Mouse (Mus musculus): ENCODE measurements at regions not wholly inside any gene's neighbourhood (a gene's known extent, or its start where the extent isn't known, plus 50 kb on each side); places are given as distances from the start of the nearest gene placed in this dataset.

- Histone ChIP-seq H3K4me1 (ENCODE audit: control insufficient read depth in 1 of 2, insufficient read depth in 2 of 2) (peaks cover 0 to 12% of the 10 kb centered on the region in 2 experiments; a peak in 2 of 4 replicates), H3K4me2 (ENCODE audit: insufficient read depth, low read depth, poor library complexity, severe bottlenecking) (no peak overlapping the region), H3K9ac (ENCODE audit: insufficient read depth, low read depth) (no peak overlapping the region), H3K4me3 (replicated peaks in 1 of 3; ENCODE audit: low read depth in 2 of 3, low read length in 2 of 3, poor library complexity in 1 of 3) (no peak overlapping the region), H3K27me3 (replicated peaks) (no peaks in the 10 kb centered on the region), H3K27ac (ENCODE audit: insufficient read depth, low read depth) (no peak overlapping the region), H3K9me3 (replicated peaks; ENCODE audit: low read length) (no peaks in the 10 kb centered on the region), H3K79me2 (replicated peaks; ENCODE audit: control insufficient read depth, extremely low read depth, insufficient read depth, poor library complexity, severe bottlenecking) (no peaks in the 10 kb centered on the region), H3K36me3 (replicated peaks in 1 of 2; ENCODE audit: control insufficient read depth in 1 of 2, insufficient read depth in 1 of 2, low read length in 1 of 2) (no peaks in the 10 kb centered on the region)
- dilution Hi-C loops (cut with MboI; ENCODE audit: extremely low pct_ligation_motif_present, extremely low pct_unique_long_range_greater_than_20kb, low sequenced_read_pairs) (no loop called here), in situ Hi-C loops (cut with MboI; ENCODE audit: low pct_ligation_motif_present, low pct_unique_long_range_greater_than_20kb, low sequenced_read_pairs) (no loop called here)
- no peak for DNase-seq (ENCODE audit: extremely low read depth)
- TF ChIP-seq POLR2AphosphoS2 (IDR thresholded peaks at IDR 0.05; ENCODE audit: low read depth, low read length) = no peak
- no peak for TF ChIP-seq RCOR1 (conservative IDR thresholded peaks at IDR 0.05; ENCODE audit: low read depth, low read length)
- TF ChIP-seq CHD1 (IDR thresholded peaks at IDR 0.05; ENCODE audit: low read depth, low read length) = no peak
- TF ChIP-seq TBP (conservative IDR thresholded peaks at IDR 0.05; ENCODE audit: low read depth, low read length) = no peak
- no peak for TF ChIP-seq SIN3A (IDR thresholded peaks at IDR 0.05; ENCODE audit: low read length)
- no peak for TF ChIP-seq MYC (IDR thresholded peaks at IDR 0.05; ENCODE audit: low read depth, low read length)
- TF ChIP-seq PAX5 (IDR thresholded peaks at IDR 0.05; ENCODE audit: low read length) = no peak
- TF ChIP-seq BHLHE40 (IDR thresholded peaks at IDR 0.05; ENCODE audit: low read depth, low read length) = no peak
- TF ChIP-seq POLR2A (IDR thresholded peaks at IDR 0.05; ENCODE audit: low read depth, low read length) = no peak
- no peak for TF ChIP-seq CTCF (conservative IDR thresholded peaks at IDR 0.05 in 1 of 2, IDR thresholded peaks at IDR 0.05 in 1 of 2; ENCODE audit: low read depth in 2 of 2, low read length in 2 of 2)
- no peak for TF ChIP-seq ZNF384 (IDR thresholded peaks at IDR 0.05; ENCODE audit: low read depth, low read length)
- TF ChIP-seq SMC3 (IDR thresholded peaks at IDR 0.05; ENCODE audit: low read depth, low read length) = no peak
- no peak for TF ChIP-seq NELFE (IDR thresholded peaks at IDR 0.05; ENCODE audit: low read depth, low read length)
- no peak for TF ChIP-seq JUN (IDR thresholded peaks at IDR 0.05; ENCODE audit: insufficient read depth, low read depth, low read length)
Observed at GRCm38 (mm10) chr4:40047846-40048245, 95.0 kb upstream of the Aco1 start.

DNA sequence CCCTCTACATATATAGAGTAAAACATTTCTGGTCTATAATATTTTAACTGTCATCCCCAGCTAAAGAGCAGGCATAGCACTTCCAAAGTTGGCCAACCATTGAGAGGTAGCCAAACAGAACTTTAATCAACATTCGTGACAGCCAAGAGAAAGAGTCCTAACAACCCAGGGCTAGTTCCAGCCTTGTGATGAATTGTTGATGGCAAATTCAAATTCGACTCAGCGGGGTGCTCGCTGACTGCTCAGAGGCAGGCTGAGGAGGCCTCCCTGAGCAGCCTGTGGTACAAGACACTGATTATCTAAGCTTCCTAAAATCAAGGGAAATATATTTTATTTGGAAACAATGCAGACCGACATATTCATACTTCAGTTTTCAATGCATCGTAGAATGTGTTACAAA, 93.8 kb upstream of the Aco1 start:
- Histone ChIP-seq H3K27me3 (replicated peaks) (no peaks in the 10 kb centered on the region), H3K4me3 (replicated peaks in 1 of 3; ENCODE audit: low read depth in 2 of 3, low read length in 2 of 3, poor library complexity in 1 of 3) (no peak overlapping the region), H3K9me3 (replicated peaks; ENCODE audit: low read length) (peaks cover 2% of the 10 kb centered on the region), H3K27ac (ENCODE audit: insufficient read depth, low read depth) (no peak overlapping the region), H3K4me1 (ENCODE audit: control insufficient read depth in 1 of 2, insufficient read depth in 2 of 2) (peaks cover 0 to 7% of the 10 kb centered on the region in 2 experiments; a peak in 2 of 4 replicates), H3K79me2 (replicated peaks; ENCODE audit: control insufficient read depth, extremely low read depth, insufficient read depth, poor library complexity, severe bottlenecking) (no peaks in the 10 kb centered on the region), H3K4me2 (ENCODE audit: insufficient read depth, low read depth, poor library complexity, severe bottlenecking) (no peak overlapping the region), H3K9ac (ENCODE audit: insufficient read depth, low read depth) (no peak overlapping the region), H3K36me3 (replicated peaks in 1 of 2; ENCODE audit: control insufficient read depth in 1 of 2, insufficient read depth in 1 of 2, low read length in 1 of 2) (no peaks in the 10 kb centered on the region)
- in situ Hi-C loops (cut with MboI; ENCODE audit: low pct_ligation_motif_present, low pct_unique_long_range_greater_than_20kb, low sequenced_read_pairs) = no loop called here
- dilution Hi-C loops (cut with MboI; ENCODE audit: extremely low pct_ligation_motif_present, extremely low pct_unique_long_range_greater_than_20kb, low sequenced_read_pairs) = no loop called here
- no peak for TF ChIP-seq EP300 (IDR thresholded peaks at IDR 0.05; ENCODE audit: low read length)
- TF ChIP-seq GABPA (IDR thresholded peaks at IDR 0.05; ENCODE audit: insufficient replicate concordance, low read depth, low read length) = no peak
- no peak for TF ChIP-seq JUND (conservative IDR thresholded peaks at IDR 0.05; ENCODE audit: low read depth, low read length)
- no peak for TF ChIP-seq MAZ (IDR thresholded peaks at IDR 0.05; ENCODE audit: low read depth, low read length)
- no peak for TF ChIP-seq ZMIZ1 (IDR thresholded peaks at IDR 0.05; ENCODE audit: low read depth, low read length)
- no peak for TF ChIP-seq RAD21 (IDR thresholded peaks at IDR 0.05; ENCODE audit: low read depth, low read length)
- TF ChIP-seq TCF12 (IDR thresholded peaks at IDR 0.05; ENCODE audit: low read depth, low read length) = no peak
- no peak for TF ChIP-seq USF2 (conservative IDR thresholded peaks at IDR 0.05; ENCODE audit: low read depth, low read length)
- no peak for TF ChIP-seq ZKSCAN1 (IDR thresholded peaks at IDR 0.05; ENCODE audit: borderline replicate concordance, low read depth, low read length)
- TF ChIP-seq KAT2A (IDR thresholded peaks at IDR 0.05; ENCODE audit: insufficient replicate concordance, low read length) = no peak
- TF ChIP-seq UBTF (IDR thresholded peaks at IDR 0.05; ENCODE audit: low read depth, low read length) = no peak
- no peak for TF ChIP-seq MAX (IDR thresholded peaks at IDR 0.05; ENCODE audit: low read length)
- TF ChIP-seq ZNF384 (IDR thresholded peaks at IDR 0.05; ENCODE audit: low read depth, low read length) = no peak
- no peak for TF ChIP-seq ETS1 (conservative IDR thresholded peaks at IDR 0.05; ENCODE audit: low read depth, low read length)
- no peak for TF ChIP-seq SMC3 (IDR thresholded peaks at IDR 0.05; ENCODE audit: low read depth, low read length)
- no peak for TF ChIP-seq NRF1 (IDR thresholded peaks at IDR 0.05; ENCODE audit: low read depth, low read length)
- TF ChIP-seq CTCF (conservative IDR thresholded peaks at IDR 0.05 in 1 of 2, IDR thresholded peaks at IDR 0.05 in 1 of 2; ENCODE audit: low read depth in 2 of 2, low read length in 2 of 2) = no peak
- no peak for TF ChIP-seq POLR2A (IDR thresholded peaks at IDR 0.05; ENCODE audit: low read depth, low read length)
- TF ChIP-seq NELFE (IDR thresholded peaks at IDR 0.05; ENCODE audit: low read depth, low read length) = no peak
- TF ChIP-seq CHD1 (IDR thresholded peaks at IDR 0.05; ENCODE audit: low read depth, low read length) = no peak
- DNase-seq (ENCODE audit: extremely low read depth) = no peak
